Mouse (Mus musculus): ENCODE results near the gene Kirrel2.
"Not testable (repeated sequence)": the region's sequence is repeated elsewhere in the genome, so short reads cannot be mapped to it uniquely, and the experiment has no call there.

Kirrel2 gene

GRCm38 (mm10) chr7:30457629-30458330 lies at the start of gene Kirrel2, which contains the start of gene Nphs1:
Gene Kirrel2 (minus strand): TSS chr7:30457690.
Gene Nphs1 (plus strand): TSS chr7:30458315.
- peak; percentile 74 for DNase-seq (ENCODE audit: low spot score)

GRCm38 (mm10) chr7:30501159-30501558 lies 43.7 kb upstream of the Kirrel2 start:
- DNase-seq (ENCODE audit: low spot score): not testable (repeated sequence)

- not testable (repeated sequence) for DNase-seq (ENCODE audit: low spot score)
These were observed 38.1 kb upstream of the Kirrel2 start for GRCm38 (mm10) chr7:30495506-30496042.

- DNase-seq (ENCODE audit: low spot score): no peak
These were observed 36.0 kb upstream of the Kirrel2 start, which contains the start of gene Prodh2 for GRCm38 (mm10) chr7:30493401-30493931. Gene Prodh2 (plus strand): TSS chr7:30493622.

- DNase-seq (ENCODE audit: low spot score): peak; percentile 83
These were observed 35.3 kb upstream of the Kirrel2 start for GRCm38 (mm10) chr7:30492765-30493164.

- peak; percentile 37 for DNase-seq (ENCODE audit: low spot score)
These were observed 33.4 kb upstream of the Kirrel2 start for GRCm38 (mm10) chr7:30490957-30491307.

GRCm38 (mm10) chr7:30490251-30490956 lies 32.9 kb upstream of the Kirrel2 start:
- DNase-seq (ENCODE audit: low spot score): peak; percentile 82

- DNase-seq (ENCODE audit: low spot score): peak; percentile 67
These were observed 26.8 kb upstream of the Kirrel2 start for GRCm38 (mm10) chr7:30484250-30484649.

- DNase-seq (ENCODE audit: low spot score): peak; percentile 70
These were observed 20.2 kb upstream of the Kirrel2 start for GRCm38 (mm10) chr7:30477415-30478381.

GRCm38 (mm10) chr7:30476136-30476535 lies 18.6 kb upstream of the Kirrel2 start:
- DNase-seq (ENCODE audit: low spot score): not testable (repeated sequence)

- no peak for DNase-seq (ENCODE audit: low spot score)
These were observed 17.5 kb upstream of the Kirrel2 start for GRCm38 (mm10) chr7:30474999-30475398.

GRCm38 (mm10) chr7:30472411-30472810 lies 14.9 kb upstream of the Kirrel2 start:
- DNase-seq (ENCODE audit: low spot score): peak; percentile 61

- DNase-seq (ENCODE audit: low spot score): no peak
These were observed 7.4 kb upstream of the Kirrel2 start for GRCm38 (mm10) chr7:30464816-30465300.

GRCm38 (mm10) chr7:30463996-30464395 lies 6.5 kb upstream of the Kirrel2 start:
- no peak for DNase-seq (ENCODE audit: low spot score)

GRCm38 (mm10) chr7:30463568-30463967 lies 6.1 kb upstream of the Kirrel2 start:
- no peak for DNase-seq (ENCODE audit: low spot score)

GRCm38 (mm10) chr7:30459484-30459883 lies 2.0 kb upstream of the Kirrel2 start:
- no peak for DNase-seq (ENCODE audit: low spot score)

GRCm38 (mm10) chr7:30456911-30457628 lies 420 bp downstream of the Kirrel2 start:
- DNase-seq (ENCODE audit: low spot score): peak; percentile 21

GRCm38 (mm10) chr7:30456487-30456886 lies 1.0 kb downstream of the Kirrel2 start:
- no peak for DNase-seq (ENCODE audit: low spot score)

- no peak for DNase-seq (ENCODE audit: low spot score)
These were observed 3.2 kb downstream of the Kirrel2 start for GRCm38 (mm10) chr7:30454259-30454658.

- no peak for DNase-seq (ENCODE audit: low spot score)
These were observed 3.7 kb downstream of the Kirrel2 start for GRCm38 (mm10) chr7:30453766-30454165.

- DNase-seq (ENCODE audit: low spot score): no peak
These were observed 4.2 kb downstream of the Kirrel2 start for GRCm38 (mm10) chr7:30453327-30453726.

Data from retina, embryonic 14.5 days (tissue).